Mouse (Mus musculus): ENCODE results near the gene Lrrc4. TPM values are rescaled to one million over a fixed set of nuclear protein-coding genes. Genes with fewer than 3 reads are reported as not detected.
A peak's percentile ranks its signal among the peaks of the same experiment; 100 is the strongest.

Lrrc4 gene
- polyA plus RNA-seq, 1 experiment from 2014 or later: 0.65 TPM

GRCm38 (mm10) chr6:28717203-28717844, 114.2 kb downstream of the Lrrc4 start:
- WGBS: 54% methylated on average over 7 of the region's 7 CpGs
- Histone ChIP-seq H3K4me2 (ENCODE audit: low read depth, low read length) (no peak overlapping the region), H3K4me3 (ENCODE audit: low read length) (no peak overlapping the region), H3K4me1 (ENCODE audit: control insufficient read depth, insufficient read depth, low read length) (0 out of 2 replicates have a peak, but pooled peaks cover 4% of the 10 kb centered on the region), H3K9ac (ENCODE audit: low read depth, low read length) (no peak overlapping the region), H3K9me3 (ENCODE audit: control insufficient read depth, low read length) (no peaks in the 10 kb centered on the region), H3K27ac (ENCODE audit: low read length) (no peak overlapping the region), H3K36me3 (ENCODE audit: control insufficient read depth, insufficient read depth, low read length) (no peaks in the 10 kb centered on the region), H3K27me3 (replicated peaks; ENCODE audit: control insufficient read depth, insufficient read depth, low read length) (no peaks in the 10 kb centered on the region)
- ATAC-seq: peak; percentile 70

- no peak overlapping the region for H3K27ac ChIP-seq (ENCODE audit: low read length)
- H3K4me3 ChIP-seq (ENCODE audit: low read length): no peak overlapping the region
- ATAC-seq: no peak
- no peak overlapping the region for H3K9ac ChIP-seq (ENCODE audit: low read depth, low read length)
- no peak overlapping the region for H3K4me2 ChIP-seq (ENCODE audit: low read depth, low read length)
- peaks cover 10% of the 10 kb centered on the region for H3K4me1 ChIP-seq (ENCODE audit: control insufficient read depth, insufficient read depth, low read length)
- H3K36me3 ChIP-seq (ENCODE audit: control insufficient read depth, insufficient read depth, low read length): 0 out of 2 replicates have a peak, but pooled peaks cover 4% of the 10 kb centered on the region
- 19% methylated on average over 2 of the region's 2 CpGs for WGBS
- H3K9me3 ChIP-seq (ENCODE audit: control insufficient read depth, low read length): no peaks in the 10 kb centered on the region
- H3K27me3 ChIP-seq (replicated peaks; ENCODE audit: control insufficient read depth, insufficient read depth, low read length): no peaks in the 10 kb centered on the region
Measured at GRCm38 (mm10) chr6:28710035-28710434, 121.5 kb downstream of the Lrrc4 start.

GRCm38 (mm10) chr6:28706976-28707592, 124.5 kb downstream of the Lrrc4 start:
- ATAC-seq: peak; percentile 47; the same call in 1 of the 2 replicates
- H3K4me3 ChIP-seq (ENCODE audit: low read length): no peak overlapping the region
- 0 out of 2 replicates have a peak, but pooled peaks cover 4% of the 10 kb centered on the region for H3K36me3 ChIP-seq (ENCODE audit: control insufficient read depth, insufficient read depth, low read length)
- no peak overlapping the region for H3K27ac ChIP-seq (ENCODE audit: low read length)
- 55% methylated on average over 12 of the region's 12 CpGs for WGBS
- peaks cover 15% of the 10 kb centered on the region for H3K4me1 ChIP-seq (ENCODE audit: control insufficient read depth, insufficient read depth, low read length)
- no peaks in the 10 kb centered on the region for H3K27me3 ChIP-seq (replicated peaks; ENCODE audit: control insufficient read depth, insufficient read depth, low read length)
- no peak overlapping the region for H3K4me2 ChIP-seq (ENCODE audit: low read depth, low read length)
- no peak overlapping the region for H3K9ac ChIP-seq (ENCODE audit: low read depth, low read length)
- H3K9me3 ChIP-seq (ENCODE audit: control insufficient read depth, low read length): no peaks in the 10 kb centered on the region

GRCm38 (mm10) chr6:28706108-28706975, 125.2 kb downstream of the Lrrc4 start:
- no peaks in the 10 kb centered on the region for H3K27me3 ChIP-seq (replicated peaks; ENCODE audit: control insufficient read depth, insufficient read depth, low read length)
- no peak overlapping the region for H3K4me3 ChIP-seq (ENCODE audit: low read length)
- ATAC-seq: peak; percentile 47
- H3K4me1 ChIP-seq (ENCODE audit: control insufficient read depth, insufficient read depth, low read length): peaks cover 15% of the 10 kb centered on the region
- no peak overlapping the region for H3K9ac ChIP-seq (ENCODE audit: low read depth, low read length)
- H3K36me3 ChIP-seq (ENCODE audit: control insufficient read depth, insufficient read depth, low read length): 0 out of 2 replicates have a peak, but pooled peaks cover 4% of the 10 kb centered on the region
- 60% methylated on average over 8 of the region's 8 CpGs for WGBS
- H3K4me2 ChIP-seq (ENCODE audit: low read depth, low read length): no peak overlapping the region
- no peaks in the 10 kb centered on the region for H3K9me3 ChIP-seq (ENCODE audit: control insufficient read depth, low read length)
- H3K27ac ChIP-seq (ENCODE audit: low read length): no peak overlapping the region

GRCm38 (mm10) chr6:28705384-28706107, 126.0 kb downstream of the Lrrc4 start:
- no peaks in the 10 kb centered on the region for H3K9me3 ChIP-seq (ENCODE audit: control insufficient read depth, low read length)
- no peak overlapping the region for H3K4me3 ChIP-seq (ENCODE audit: low read length)
- H3K36me3 ChIP-seq (ENCODE audit: control insufficient read depth, insufficient read depth, low read length): 0 out of 2 replicates have a peak, but pooled peaks cover 4% of the 10 kb centered on the region
- H3K9ac ChIP-seq (ENCODE audit: low read depth, low read length): no peak overlapping the region
- no peak for ATAC-seq
- H3K4me2 ChIP-seq (ENCODE audit: low read depth, low read length): no peak overlapping the region
- WGBS: 71% methylated on average over 6 of the region's 6 CpGs
- H3K27ac ChIP-seq (ENCODE audit: low read length): no peak overlapping the region
- H3K4me1 ChIP-seq (ENCODE audit: control insufficient read depth, insufficient read depth, low read length): peaks cover 15% of the 10 kb centered on the region
- H3K27me3 ChIP-seq (replicated peaks; ENCODE audit: control insufficient read depth, insufficient read depth, low read length): no peaks in the 10 kb centered on the region

GRCm38 (mm10) chr6:28704612-28705011, 126.9 kb downstream of the Lrrc4 start:
- Histone ChIP-seq H3K9me3 (ENCODE audit: control insufficient read depth, low read length) (no peaks in the 10 kb centered on the region), H3K9ac (ENCODE audit: low read depth, low read length) (no peak overlapping the region), H3K4me2 (ENCODE audit: low read depth, low read length) (no peak overlapping the region), H3K36me3 (ENCODE audit: control insufficient read depth, insufficient read depth, low read length) (0 out of 2 replicates have a peak, but pooled peaks cover 4% of the 10 kb centered on the region), H3K27me3 (replicated peaks; ENCODE audit: control insufficient read depth, insufficient read depth, low read length) (no peaks in the 10 kb centered on the region), H3K4me3 (ENCODE audit: low read length) (no peak overlapping the region), H3K4me1 (ENCODE audit: control insufficient read depth, insufficient read depth, low read length) (peaks cover 15% of the 10 kb centered on the region), H3K27ac (ENCODE audit: low read length) (0 out of 2 replicates have a peak overlapping the region, but pooled peaks have one; percentile 9)
- WGBS: 23% methylated on average over 6 of the region's 6 CpGs
- peak; percentile 62 for ATAC-seq

- ATAC-seq: no peak
- no peak overlapping the region for H3K9ac ChIP-seq (ENCODE audit: low read depth, low read length)
- 91% methylated on average over 3 of the region's 3 CpGs for WGBS
- no peaks in the 10 kb centered on the region for H3K27me3 ChIP-seq (replicated peaks; ENCODE audit: control insufficient read depth, insufficient read depth, low read length)
- H3K36me3 ChIP-seq (ENCODE audit: control insufficient read depth, insufficient read depth, low read length): no peaks in the 10 kb centered on the region
- H3K4me1 ChIP-seq (ENCODE audit: control insufficient read depth, insufficient read depth, low read length): no peaks in the 10 kb centered on the region
- H3K9me3 ChIP-seq (ENCODE audit: control insufficient read depth, low read length): no peaks in the 10 kb centered on the region
- no peak overlapping the region for H3K4me2 ChIP-seq (ENCODE audit: low read depth, low read length)
- H3K27ac ChIP-seq (ENCODE audit: low read length): no peak overlapping the region
- no peak overlapping the region for H3K4me3 ChIP-seq (ENCODE audit: low read length)
Measured at GRCm38 (mm10) chr6:28697214-28697613, 134.3 kb downstream of the Lrrc4 start.

GRCm38 (mm10) chr6:28692659-28693058, 138.9 kb downstream of the Lrrc4 start:
- Histone ChIP-seq H3K27ac (ENCODE audit: low read length) (no peak overlapping the region), H3K4me3 (ENCODE audit: low read length) (no peak overlapping the region), H3K9me3 (ENCODE audit: control insufficient read depth, low read length) (no peaks in the 10 kb centered on the region), H3K4me1 (ENCODE audit: control insufficient read depth, insufficient read depth, low read length) (no peaks in the 10 kb centered on the region), H3K27me3 (replicated peaks; ENCODE audit: control insufficient read depth, insufficient read depth, low read length) (no peaks in the 10 kb centered on the region), H3K36me3 (ENCODE audit: control insufficient read depth, insufficient read depth, low read length) (no peaks in the 10 kb centered on the region), H3K4me2 (ENCODE audit: low read depth, low read length) (no peak overlapping the region), H3K9ac (ENCODE audit: low read depth, low read length) (no peak overlapping the region)
- ATAC-seq: no peak

GRCm38 (mm10) chr6:28687776-28688175, 143.8 kb downstream of the Lrrc4 start:
- Histone ChIP-seq H3K4me3 (ENCODE audit: low read length) (no peak overlapping the region), H3K36me3 (ENCODE audit: control insufficient read depth, insufficient read depth, low read length) (no peaks in the 10 kb centered on the region), H3K4me2 (ENCODE audit: low read depth, low read length) (no peak overlapping the region), H3K27ac (ENCODE audit: low read length) (no peak overlapping the region), H3K9ac (ENCODE audit: low read depth, low read length) (no peak overlapping the region), H3K9me3 (ENCODE audit: control insufficient read depth, low read length) (no peaks in the 10 kb centered on the region), H3K27me3 (replicated peaks; ENCODE audit: control insufficient read depth, insufficient read depth, low read length) (no peaks in the 10 kb centered on the region), H3K4me1 (ENCODE audit: control insufficient read depth, insufficient read depth, low read length) (no peaks in the 10 kb centered on the region)
- no peak for ATAC-seq
- 82% methylated on average over 5 of the region's 5 CpGs for WGBS

Data from intestine, embryonic 16.5 days (tissue).